8 mouse cellular contexts compared by ENCODE assay signal in the genomic region with DNA sequence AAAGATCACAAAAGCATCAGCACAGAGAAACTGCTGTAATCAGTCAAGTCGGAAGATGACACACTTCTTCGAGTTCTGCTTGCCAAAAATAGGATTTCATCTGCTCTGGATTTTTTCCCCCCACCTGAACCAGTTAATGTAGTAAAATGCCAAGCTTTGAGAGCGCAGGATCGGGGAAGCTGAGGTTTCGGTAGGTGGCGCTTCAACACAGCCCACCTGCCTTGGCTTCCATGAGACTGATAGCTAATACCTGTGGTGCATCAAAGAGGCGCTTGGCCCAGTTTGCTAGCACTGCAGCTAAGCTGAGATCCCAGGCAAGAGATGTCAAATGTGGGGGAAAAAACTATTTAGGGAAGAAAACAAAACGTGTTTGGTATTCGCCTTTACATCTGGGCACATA.
DNase-seq lines count a peak whose midpoint lies in the region; ATAC-seq lines count a peak whose summit lies in the region.

No protein-coding gene starts in this region.

- ATAC-seq in hindbrain, embryonic 16.5 days: peak; percentile 73; the same call in 1 of the 2 replicates
- peak; percentile 63; the same call in 1 of the 2 replicates for ATAC-seq in neural tube, embryonic 13.5 days (ENCODE audit: low read depth)

- no peak overlapping the region for H3K4me3 ChIP-seq in hindbrain, embryonic 16.5 days (ENCODE audit: low read length)
- no peak overlapping the region for H3K4me3 ChIP-seq in neural tube, embryonic 13.5 days

- no peaks in the 10 kb centered on the region; the same call in 1 of the 2 replicates for H3K27me3 ChIP-seq in hindbrain, embryonic 16.5 days (replicated peaks; ENCODE audit: control insufficient read depth, insufficient read depth, low read length)
- peaks cover 10% of the 10 kb centered on the region for H3K27me3 ChIP-seq in neural tube, embryonic 13.5 days

- no peak overlapping the region for H3K9ac ChIP-seq in hindbrain, embryonic 16.5 days (ENCODE audit: low read depth, low read length)
- H3K9ac ChIP-seq in neural tube, embryonic 13.5 days: no peak overlapping the region

- H3K36me3 ChIP-seq in hindbrain, embryonic 16.5 days (ENCODE audit: control insufficient read depth, insufficient read depth, low read length): no peaks in the 10 kb centered on the region
- H3K36me3 ChIP-seq in neural tube, embryonic 13.5 days: no peaks in the 10 kb centered on the region

- no peak overlapping the region for H3K27ac ChIP-seq in hindbrain, embryonic 16.5 days (ENCODE audit: low read depth, low read length)
- no peak overlapping the region for H3K27ac ChIP-seq in neural tube, embryonic 13.5 days (replicated peaks)

- H3K9me3 ChIP-seq in hindbrain, embryonic 16.5 days (ENCODE audit: control insufficient read depth, low read length): no peaks in the 10 kb centered on the region
- no peaks in the 10 kb centered on the region for H3K9me3 ChIP-seq in neural tube, embryonic 13.5 days

- DNase-seq in adrenal gland, postnatal 10 days: peak; percentile 27
- no peak for DNase-seq in adrenal gland, postnatal 4 days (ENCODE audit: low spot score in 2 of 2)
- DNase-seq in 416B (ENCODE audit: low read depth) (peak; percentile 49), MN1 (ENCODE audit: low spot score) (no peak)
- DNase-seq in cerebellum, postnatal 36 days: peak; percentile 70 to 77
- peak; percentile 54 to 55 for DNase-seq in left cerebral cortex, postnatal 36 days (ENCODE audit: low spot score in 2 of 2)

- intact Hi-C loops in left cerebral cortex, postnatal 36 days (cut with DNase I): loop anchor here (5.0 to 10.0 kb wide), 2 partner anchors 463 to 1100 kb away; no protein-coding TSS in a partner anchor

- 20% methylated on average over 9 of the region's 9 CpGs for WGBS in hindbrain, embryonic 16.5 days
- 20% methylated on average over 9 of the region's 9 CpGs for WGBS in neural tube, embryonic 13.5 days

- H3K4me2 ChIP-seq in hindbrain, embryonic 16.5 days (ENCODE audit: low read length): no peak overlapping the region
- no peak overlapping the region for H3K4me2 ChIP-seq in neural tube, embryonic 13.5 days

- H3K4me1 ChIP-seq in hindbrain, embryonic 16.5 days (ENCODE audit: control insufficient read depth, insufficient read depth, low read depth, low read length): no peaks in the 10 kb centered on the region; the same call in 1 of the 2 replicates
- H3K4me1 ChIP-seq in neural tube, embryonic 13.5 days (replicated peaks): peaks cover 9% of the 10 kb centered on the region

Comparison
In these comparisons a context has a peak if more than half of its experiments do, and no peak if none do; other contexts are left out.
1. DNase-seq: peak in adrenal gland, postnatal 10 days (single experiment), 416B (single experiment), cerebellum, postnatal 36 days (2 of 2) and left cerebral cortex, postnatal 36 days (2 of 2); none in adrenal gland, postnatal 4 days (0 of 2) and MN1 (single experiment).